Mouse (Mus musculus): ENCODE results near the gene Csmd2.
"Not testable (repeated sequence)": the region's sequence is repeated elsewhere in the genome, so short reads cannot be mapped to it uniquely, and the experiment has no call there.

Gene Csmd2

GRCm38 (mm10) chr4:128048716-128049115 lies 61.1 kb downstream of the Csmd2 start:
- no peak for DNase-seq

- no peak for DNase-seq
Observed at GRCm38 (mm10) chr4:128052701-128053100, 65.0 kb downstream of the Csmd2 start.

- not testable (repeated sequence) for DNase-seq
Observed at GRCm38 (mm10) chr4:128061274-128061673, 73.6 kb downstream of the Csmd2 start.

- DNase-seq = no peak
Observed at GRCm38 (mm10) chr4:128067189-128067588, 79.5 kb downstream of the Csmd2 start.

GRCm38 (mm10) chr4:128084466-128084865 lies 96.8 kb downstream of the Csmd2 start:
- no peak for DNase-seq

- DNase-seq = no peak
Observed at GRCm38 (mm10) chr4:128085096-128085495, 97.4 kb downstream of the Csmd2 start.

- DNase-seq = no peak
Observed at GRCm38 (mm10) chr4:128087147-128087606, 99.5 kb downstream of the Csmd2 start.

- no peak for DNase-seq
Observed at GRCm38 (mm10) chr4:128087704-128088103, 100.0 kb downstream of the Csmd2 start.

GRCm38 (mm10) chr4:128088264-128088663 lies 100.6 kb downstream of the Csmd2 start:
- DNase-seq = no peak

- no peak for DNase-seq
Observed at GRCm38 (mm10) chr4:128091938-128092337, 104.3 kb downstream of the Csmd2 start.

- DNase-seq = no peak
Observed at GRCm38 (mm10) chr4:128099515-128099914, 111.9 kb downstream of the Csmd2 start.

GRCm38 (mm10) chr4:128100541-128100940 lies 112.9 kb downstream of the Csmd2 start:
- DNase-seq = no peak

- no peak for DNase-seq
Observed at GRCm38 (mm10) chr4:128116331-128116730, 128.7 kb downstream of the Csmd2 start.

- DNase-seq = no peak
Observed at GRCm38 (mm10) chr4:128123281-128123680, 135.6 kb downstream of the Csmd2 start.

GRCm38 (mm10) chr4:128124738-128125137 lies 137.1 kb downstream of the Csmd2 start:
- DNase-seq = no peak

- DNase-seq = no peak
Observed at GRCm38 (mm10) chr4:128128546-128128945, 140.9 kb downstream of the Csmd2 start.

GRCm38 (mm10) chr4:128130611-128131142 lies 143.0 kb downstream of the Csmd2 start:
- no peak for DNase-seq

- DNase-seq = no peak
Observed at GRCm38 (mm10) chr4:128131666-128132065, 144.0 kb downstream of the Csmd2 start.

- no peak for DNase-seq
Observed at GRCm38 (mm10) chr4:128132876-128133646, 145.4 kb downstream of the Csmd2 start.

GRCm38 (mm10) chr4:128134348-128134994 lies 146.8 kb downstream of the Csmd2 start:
- DNase-seq = no peak

GRCm38 (mm10) chr4:128135014-128135622 lies 147.5 kb downstream of the Csmd2 start:
- no peak for DNase-seq

GRCm38 (mm10) chr4:128139991-128140390 lies 152.3 kb downstream of the Csmd2 start:
- no peak for DNase-seq

Measured in lung, adult 18-20 months (tissue).